Mouse (Mus musculus): ENCODE results near the gene Klk1b27. TPM values are rescaled to one million over a fixed set of nuclear protein-coding genes. Genes with fewer than 3 reads are reported as not detected.
"Not testable (repeated sequence)": the region's sequence is repeated elsewhere in the genome, so short reads cannot be mapped to it uniquely, and the experiment has no call there.

Gene Klk1b27
- total RNA-seq (2021): under 1 TPM in 1 of 2 experiments, not detected in 1; 0.30 TPM
- long read RNA-seq, experiment 1: 0 reads
- long read RNA-seq, experiment 2: 0 reads

DNA sequence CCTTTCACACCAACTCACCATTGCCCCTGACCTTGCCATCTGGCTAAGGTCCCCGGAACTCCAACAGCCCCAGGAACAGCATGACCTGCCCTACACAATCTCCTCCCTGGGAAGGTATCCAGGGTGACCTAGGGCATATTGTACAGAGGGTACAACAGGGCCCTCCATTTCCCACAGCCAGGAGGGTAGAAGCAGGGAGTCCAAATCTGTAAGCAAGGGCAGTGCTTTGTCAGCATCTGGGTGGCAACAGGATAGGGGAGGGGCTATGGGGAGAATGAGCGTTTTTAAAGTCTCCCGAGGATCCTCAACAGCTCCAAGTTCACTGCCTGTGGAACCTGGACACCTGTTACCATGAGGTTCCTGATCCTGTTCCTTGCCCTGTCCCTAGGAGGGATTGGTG is at the start of gene Klk1b27:
Gene Klk1b27, plus strand, starts transcription at position 301 of the 400 bp plus-strand sequence.
- not testable (repeated sequence) for DNase-seq

DNA sequence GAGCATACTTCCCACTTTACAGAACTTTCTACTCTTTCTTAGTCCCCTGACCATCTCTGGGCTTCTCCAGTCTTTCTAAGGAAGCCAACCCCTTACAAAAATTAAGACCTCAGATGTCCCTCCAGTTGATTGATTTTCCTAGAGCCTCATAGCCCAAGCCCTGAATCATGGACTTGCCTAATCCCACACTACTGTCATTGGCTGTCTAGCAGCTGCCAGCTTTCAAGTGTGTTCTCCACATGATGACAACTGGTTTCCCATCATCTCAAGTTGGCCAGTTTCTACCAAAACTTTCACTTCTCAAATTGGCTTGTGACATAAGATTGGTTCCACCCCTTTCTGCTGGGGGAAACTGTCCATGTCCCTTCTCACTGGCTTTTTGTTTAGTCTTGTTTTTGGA is 47.2 kb upstream of the Klk1b27 start:
- no peak for DNase-seq

DNA sequence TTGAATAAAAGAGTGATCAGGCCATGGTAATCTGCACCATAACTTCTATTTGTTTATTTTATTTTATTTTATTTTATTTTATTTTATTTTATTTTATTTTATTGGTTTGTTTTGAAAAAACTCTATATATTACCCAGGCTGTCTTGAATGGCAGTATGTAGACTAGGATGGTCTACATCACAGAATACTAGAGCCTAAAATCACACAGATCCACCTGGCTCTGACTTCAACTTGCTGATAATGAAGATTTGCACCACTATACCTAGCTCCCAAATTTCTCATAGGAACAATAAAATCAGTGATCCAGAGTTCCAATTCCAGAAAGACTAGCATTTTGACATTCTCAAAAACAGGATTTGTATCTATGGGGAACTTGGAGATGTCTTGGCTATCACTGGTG is 40.2 kb upstream of the Klk1b27 start, which contains the start of gene Klk1b26:
Gene Klk1b26, plus strand, starts transcription at position 301 of the 400 bp plus-strand sequence.
- DNase-seq: not testable (repeated sequence)

DNA sequence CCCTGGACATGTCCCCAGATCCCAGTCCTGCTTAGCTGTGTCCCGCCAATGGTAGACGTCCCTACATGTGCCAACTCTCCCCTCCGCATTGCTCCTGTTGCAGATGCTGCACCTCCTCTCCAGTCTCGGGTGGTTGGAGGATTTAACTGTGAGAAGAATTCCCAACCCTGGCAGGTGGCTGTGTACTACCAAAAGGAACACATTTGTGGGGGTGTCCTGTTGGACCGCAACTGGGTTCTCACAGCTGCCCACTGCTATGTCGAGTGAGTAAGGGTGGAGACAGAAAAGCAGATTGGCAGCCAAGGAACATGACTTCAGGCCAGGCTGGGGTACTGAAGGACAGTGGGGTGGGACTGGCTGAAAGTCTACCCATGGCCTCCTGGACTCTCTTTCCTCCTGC is 37.4 kb upstream of the Klk1b27 start:
- not testable (repeated sequence) for DNase-seq

DNA sequence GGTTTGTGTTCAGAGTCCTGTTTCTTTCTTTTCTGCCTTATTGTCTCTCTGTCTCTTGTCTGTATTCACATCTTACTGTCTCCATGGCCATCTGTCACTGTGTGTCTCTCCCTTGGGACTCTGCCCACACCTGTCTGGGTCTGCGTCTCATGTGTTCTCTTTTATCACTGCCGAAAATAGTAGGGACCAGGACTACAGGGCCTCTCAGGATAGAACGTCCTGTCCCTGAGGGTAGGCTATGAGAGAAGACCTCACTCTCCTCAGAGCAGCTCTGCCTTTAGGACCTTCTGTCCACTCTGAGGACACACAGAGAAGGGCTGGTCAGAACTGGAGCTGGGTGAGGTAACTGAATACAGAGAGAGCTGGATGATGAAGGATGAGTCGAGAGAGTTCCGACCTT is 37.0 kb upstream of the Klk1b27 start:
- no peak for DNase-seq

DNA sequence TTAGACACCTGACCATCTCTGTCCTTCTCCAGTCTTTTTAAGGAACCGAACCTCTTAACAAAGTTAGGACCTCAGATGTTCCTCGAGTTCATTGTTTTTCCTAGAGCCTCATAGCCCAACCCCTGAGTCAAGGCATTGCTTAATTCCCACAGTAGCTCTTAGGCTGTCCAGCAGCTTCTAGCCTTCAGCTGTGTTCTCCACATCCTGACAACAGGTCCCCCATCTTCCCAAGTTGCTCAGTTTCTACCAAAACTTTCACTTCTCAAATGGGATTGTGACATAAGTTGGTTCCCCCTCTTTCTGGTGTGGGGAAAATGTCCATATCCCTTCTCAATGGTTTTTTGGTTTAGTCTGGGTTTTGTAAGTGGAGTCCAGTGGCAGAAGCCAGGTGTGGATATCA is 20.0 kb downstream of the Klk1b27 start:
- no peak for DNase-seq

DNA sequence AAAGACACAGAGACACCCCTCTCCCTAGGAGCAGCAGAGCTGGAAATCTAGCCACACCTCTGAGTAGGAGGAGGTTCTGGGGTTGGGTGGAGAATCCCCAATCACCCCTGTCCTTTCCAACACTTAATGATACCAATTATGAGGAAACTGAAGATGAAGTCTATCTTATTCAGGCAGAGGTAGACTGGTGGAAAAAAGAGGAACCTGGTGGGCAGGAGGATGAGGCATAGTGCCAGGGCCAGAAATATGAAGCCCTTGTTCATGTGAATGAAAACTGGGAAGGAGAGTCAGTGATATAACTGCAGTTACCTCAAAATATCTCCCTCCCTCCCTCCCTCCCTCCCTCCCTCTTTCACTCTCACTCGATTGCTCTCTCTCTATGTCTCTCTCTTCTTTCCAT is 25.6 kb downstream of the Klk1b27 start:
- DNase-seq: no peak

DNA sequence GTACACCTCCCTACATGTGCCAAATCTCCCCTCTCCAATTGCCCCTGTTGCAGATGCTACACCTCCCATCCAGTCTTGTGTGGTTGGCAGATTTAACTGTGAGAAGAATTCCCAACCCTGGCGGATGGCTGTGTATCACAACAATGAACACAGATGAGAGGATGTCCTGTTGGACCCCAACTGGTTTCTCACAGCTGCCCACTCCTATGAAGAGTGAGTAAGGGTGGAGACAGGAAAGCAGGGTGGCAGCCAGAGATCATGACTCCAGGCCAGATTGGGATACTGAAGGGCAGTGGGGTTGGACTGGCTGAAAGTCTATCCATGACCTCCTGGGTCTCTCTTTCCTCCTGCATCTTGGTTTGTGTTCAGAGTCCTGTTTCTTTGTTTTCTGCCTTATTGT is 44.0 kb downstream of the Klk1b27 start:
- DNase-seq: no peak

DNA sequence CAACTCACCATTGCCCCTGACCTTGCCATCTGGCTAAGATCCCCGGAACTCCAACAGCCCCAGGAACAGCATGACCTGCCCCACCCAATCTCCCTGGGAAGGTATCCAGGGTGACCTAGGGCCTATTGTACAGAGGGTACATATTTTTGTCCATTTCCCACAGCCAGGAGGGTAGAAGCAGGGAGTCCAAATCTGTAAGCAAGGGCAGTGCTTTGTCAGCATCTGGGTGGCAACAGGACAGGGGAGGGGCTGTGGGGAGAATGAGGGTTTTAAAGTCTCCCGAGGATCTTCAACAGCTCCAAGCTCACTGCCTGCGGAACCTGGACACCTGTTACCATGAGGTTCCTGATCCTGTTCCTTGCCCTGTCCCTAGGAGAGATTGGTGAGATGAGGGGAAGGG is 49.9 kb downstream of the Klk1b27 start, which contains the start of gene Klk1b21:
Gene Klk1b21, plus strand, starts transcription at position 301 of the 400 bp plus-strand sequence.
- not testable (repeated sequence) for DNase-seq

Other genes starting within 250 kb of the Klk1b27 start
- not detected for gene Klk7, start 241.0 kb upstream of the Klk1b27 start, total RNA-seq (2021)
- not detected for gene Klk6, start 227.8 kb upstream of the Klk1b27 start, total RNA-seq (2021)
- not detected for gene Klk5, start 210.3 kb upstream of the Klk1b27 start, total RNA-seq (2021)
- under 1 TPM; 0.21 to 0.24 TPM for gene Klk4, start 171.1 kb upstream of the Klk1b27 start, total RNA-seq (2021)
- not detected for gene Klk15, start 118.5 kb upstream of the Klk1b27 start, total RNA-seq (2021)
- not detected for gene Klk1b8, start 101.6 kb upstream of the Klk1b27 start, total RNA-seq (2021)
- gene Klk1b1, start 85.5 kb upstream of the Klk1b27 start, total RNA-seq (2021): not detected
- gene Klk1b9, start 76.2 kb upstream of the Klk1b27 start, total RNA-seq (2021): not detected
- gene Klk1b11, start 56.4 kb upstream of the Klk1b27 start, total RNA-seq (2021): not detected
- gene Klk1b26, start 40.1 kb upstream of the Klk1b27 start, total RNA-seq (2021): not detected
- gene Klk1b21, start 50.0 kb downstream of the Klk1b27 start, total RNA-seq (2021): not detected
- gene Klk1b22, start 60.4 kb downstream of the Klk1b27 start, total RNA-seq (2021): not detected
- gene Klk1b16, start 84.5 kb downstream of the Klk1b27 start, total RNA-seq (2021): not detected
- gene Klk1b24, start 135.9 kb downstream of the Klk1b27 start, total RNA-seq (2021): not detected
- gene Klk1b3, start 145.9 kb downstream of the Klk1b27 start, total RNA-seq (2021): not detected
- gene Klk1b4, start 155.1 kb downstream of the Klk1b27 start, total RNA-seq (2021): not detected
- not detected for gene Klk1b5, start 163.7 kb downstream of the Klk1b27 start, total RNA-seq (2021)
- under 1 TPM in 1 of 2 experiments, not detected in 1; 0.45 TPM for gene Klk1, start 173.1 kb downstream of the Klk1b27 start, total RNA-seq (2021)
- not detected for gene Gm36864, start 183.9 kb downstream of the Klk1b27 start, total RNA-seq (2021)
- under 1 TPM; 0.67 to 0.78 TPM for gene 1700028J19Rik, start 194.4 kb downstream of the Klk1b27 start, total RNA-seq (2021)
- gene 2410002F23Rik, start 194.4 kb downstream of the Klk1b27 start, total RNA-seq (2021): 100 to 1,000 TPM in 1 of 2 experiments, 10 to 100 TPM in 1; 92.1 to 104 TPM
- not detected for gene Acp4, start 205.1 kb downstream of the Klk1b27 start, total RNA-seq (2021)
- not detected for gene Gm15517, start 209.2 kb downstream of the Klk1b27 start, total RNA-seq (2021)